ENCODE assay signal across 24 mouse cellular contexts in the genomic region with DNA sequence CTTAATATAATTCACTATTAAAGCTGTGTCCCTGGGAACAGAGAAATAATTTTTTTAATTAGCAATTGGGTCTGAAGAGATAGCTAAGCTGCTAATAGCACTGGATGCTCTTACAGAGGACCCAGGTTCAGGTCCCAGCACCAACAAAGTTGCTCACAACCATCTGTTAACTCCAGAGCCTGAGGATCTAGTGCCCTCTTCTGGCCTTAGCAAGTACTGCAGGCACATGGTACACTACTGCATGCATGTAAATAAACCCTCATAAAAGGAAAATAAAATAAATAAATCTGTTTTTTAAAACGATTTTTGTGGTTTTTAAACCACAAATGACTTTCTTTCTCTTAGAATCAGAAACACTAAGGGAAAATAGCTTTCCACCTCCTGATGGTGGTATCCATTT.
A peak's percentile ranks its signal among the peaks of the same experiment; 100 is the strongest.
DNase-seq lines count a peak whose midpoint lies in the region; ATAC-seq and TF ChIP-seq lines count a peak whose summit lies in the region.
"Had no signal": no experiment of that assay in that cellular context is flagged by ENCODE, and none has a peak within 500 bp of the region (broad histone marks: within the 10 kb centered on the region; RNA-seq: fewer than 3 reads in every experiment).

No protein-coding gene starts in this region.

- H3K4me3 ChIP-seq in hindbrain, postnatal 0 days (ENCODE audit: low read length), result no peak overlapping the region
- no peak overlapping the region for H3K4me3 ChIP-seq in hindbrain, embryonic 13.5 days
- no peak overlapping the region for H3K4me3 ChIP-seq in liver, postnatal 0 days (ENCODE audit: low read depth, low read length)
- no peak overlapping the region for H3K4me3 ChIP-seq in liver, embryonic 12.5 days
- H3K4me3 ChIP-seq: forebrain, embryonic 13.5 days; heart, embryonic 15.5 days; hindbrain, embryonic 15.5 days; limb, embryonic 12.5 days; liver, embryonic 13.5 days; midbrain, embryonic 15.5 days; neural tube, embryonic 15.5 days; stomach, embryonic 15.5 days had no signal

- ATAC-seq in hindbrain, postnatal 0 days, result no peak
- ATAC-seq in hindbrain, embryonic 13.5 days (ENCODE audit: low FRiP score), result no peak
- ATAC-seq in liver, postnatal 0 days, result no peak
- ATAC-seq in liver, embryonic 12.5 days, result no peak
- ATAC-seq in frontal cortex, adult (ENCODE audit: low TSS enrichment), result no peak
- ATAC-seq: forebrain, embryonic 13.5 days; midbrain, embryonic 15.5 days had no signal

- no peaks in the 10 kb centered on the region for H3K27me3 ChIP-seq in hindbrain, postnatal 0 days (ENCODE audit: insufficient read depth, low read length)
- H3K27me3 ChIP-seq in hindbrain, embryonic 13.5 days, result no peaks in the 10 kb centered on the region
- no peaks in the 10 kb centered on the region for H3K27me3 ChIP-seq in liver, postnatal 0 days (ENCODE audit: insufficient read depth, low read length)
- H3K27me3 ChIP-seq in liver, embryonic 12.5 days (replicated peaks), result no peaks in the 10 kb centered on the region
- H3K27me3 ChIP-seq: forebrain, embryonic 13.5 days; heart, embryonic 15.5 days; hindbrain, embryonic 15.5 days; limb, embryonic 12.5 days; liver, embryonic 13.5 days; midbrain, embryonic 15.5 days; neural tube, embryonic 15.5 days; stomach, embryonic 15.5 days had no signal

- no peak overlapping the region for H3K4me2 ChIP-seq in hindbrain, postnatal 0 days (ENCODE audit: low read depth, low read length)
- H3K4me2 ChIP-seq in hindbrain, embryonic 13.5 days, result no peak overlapping the region
- no peak overlapping the region for H3K4me2 ChIP-seq in liver, postnatal 0 days (ENCODE audit: low read depth, low read length)
- no peak overlapping the region for H3K4me2 ChIP-seq in liver, embryonic 12.5 days
- H3K4me2 ChIP-seq: forebrain, embryonic 13.5 days; heart, embryonic 15.5 days; hindbrain, embryonic 15.5 days; limb, embryonic 12.5 days; liver, embryonic 13.5 days; midbrain, embryonic 15.5 days; neural tube, embryonic 15.5 days; stomach, embryonic 15.5 days had no signal

- 78% methylated on average over 1 of the region's 1 CpGs for WGBS in hindbrain, postnatal 0 days
- 85% methylated on average over 1 of the region's 1 CpGs for WGBS in hindbrain, embryonic 13.5 days
- 49% methylated on average over 1 of the region's 1 CpGs for WGBS in liver, postnatal 0 days (ENCODE audit: insufficient replicate concordance)
- WGBS in liver, embryonic 12.5 days (ENCODE audit: insufficient replicate concordance), result 49% methylated on average over 1 of the region's 1 CpGs

- no peaks in the 10 kb centered on the region for H3K4me1 ChIP-seq in hindbrain, postnatal 0 days (ENCODE audit: insufficient read depth, low read length)
- no peaks in the 10 kb centered on the region for H3K4me1 ChIP-seq in hindbrain, embryonic 13.5 days (replicated peaks)
- no peaks in the 10 kb centered on the region for H3K4me1 ChIP-seq in liver, postnatal 0 days (ENCODE audit: insufficient read depth)
- no peaks in the 10 kb centered on the region for H3K4me1 ChIP-seq in liver, embryonic 12.5 days
- H3K4me1 ChIP-seq: forebrain, embryonic 13.5 days; heart, embryonic 15.5 days; hindbrain, embryonic 15.5 days; limb, embryonic 12.5 days; liver, embryonic 13.5 days; midbrain, embryonic 15.5 days; neural tube, embryonic 15.5 days; stomach, embryonic 15.5 days had no signal

- peaks cover 5% of the 10 kb centered on the region; the same call in 1 of the 2 replicates for H3K9me3 ChIP-seq in hindbrain, postnatal 0 days (ENCODE audit: low read length)
- H3K9me3 ChIP-seq in hindbrain, embryonic 13.5 days, result peaks cover 9% of the 10 kb centered on the region; the same call in 1 of the 2 replicates
- peaks cover 5% of the 10 kb centered on the region; the same call in 1 of the 2 replicates for H3K9me3 ChIP-seq in liver, postnatal 0 days (ENCODE audit: low read length)
- H3K9me3 ChIP-seq in liver, embryonic 12.5 days (replicated peaks), result peaks cover 31% of the 10 kb centered on the region
- H3K9me3 ChIP-seq: heart, embryonic 15.5 days; hindbrain, embryonic 15.5 days; midbrain, embryonic 15.5 days; neural tube, embryonic 15.5 days; stomach, embryonic 15.5 days had no signal

- TF ChIP-seq CTCF in hindbrain, postnatal 0 days (IDR thresholded peaks at IDR 0.05; ENCODE audit: low read depth), result peak; percentile 53
- TF ChIP-seq CTCF in liver, postnatal 0 days (IDR thresholded peaks at IDR 0.05; ENCODE audit: low read depth), result peak; percentile 34; the same call in 1 of the 2 replicates
- peak; percentile 34; the same call in 1 of the 2 replicates for TF ChIP-seq CTCF in brain, embryonic 14.5 days (IDR thresholded peaks at IDR 0.05; ENCODE audit: borderline replicate concordance, extremely low read depth, insufficient read depth, insufficient read length)

- no peak overlapping the region for H3K9ac ChIP-seq in hindbrain, postnatal 0 days (replicated peaks; ENCODE audit: low read length)
- no peak overlapping the region for H3K9ac ChIP-seq in hindbrain, embryonic 13.5 days
- H3K9ac ChIP-seq in liver, postnatal 0 days (replicated peaks), result no peak overlapping the region
- no peak overlapping the region for H3K9ac ChIP-seq in liver, embryonic 12.5 days
- H3K9ac ChIP-seq: forebrain, embryonic 13.5 days; heart, embryonic 15.5 days; hindbrain, embryonic 15.5 days; limb, embryonic 12.5 days; liver, embryonic 13.5 days; midbrain, embryonic 15.5 days; neural tube, embryonic 15.5 days; stomach, embryonic 15.5 days had no signal

- no peak overlapping the region for H3K27ac ChIP-seq in hindbrain, postnatal 0 days
- no peak overlapping the region for H3K27ac ChIP-seq in hindbrain, embryonic 13.5 days
- H3K27ac ChIP-seq in liver, postnatal 0 days (ENCODE audit: low read depth), result no peak overlapping the region
- no peak overlapping the region for H3K27ac ChIP-seq in liver, embryonic 12.5 days
- H3K27ac ChIP-seq: forebrain, embryonic 13.5 days; heart, embryonic 15.5 days; hindbrain, embryonic 15.5 days; limb, embryonic 12.5 days; liver, embryonic 13.5 days; macrophage; midbrain, embryonic 15.5 days; neural tube, embryonic 15.5 days; stomach, embryonic 15.5 days had no signal

- no peak for TF ChIP-seq EP300 in liver, postnatal 0 days (IDR thresholded peaks at IDR 0.05; ENCODE audit: low read depth)

- no peak for TF ChIP-seq POLR2A in brain, embryonic 14.5 days (IDR thresholded peaks at IDR 0.05; ENCODE audit: borderline replicate concordance, extremely low read depth, insufficient read depth, insufficient read length, poor library complexity, severe bottlenecking)

- no peaks in the 10 kb centered on the region for H3K36me3 ChIP-seq in hindbrain, postnatal 0 days (ENCODE audit: insufficient read depth, low read length)
- no peaks in the 10 kb centered on the region for H3K36me3 ChIP-seq in hindbrain, embryonic 13.5 days
- H3K36me3 ChIP-seq in liver, postnatal 0 days (replicated peaks; ENCODE audit: insufficient read depth, low read length), result no peaks in the 10 kb centered on the region
- H3K36me3 ChIP-seq in liver, embryonic 12.5 days, result no peaks in the 10 kb centered on the region
- H3K36me3 ChIP-seq: heart, embryonic 15.5 days; hindbrain, embryonic 15.5 days; limb, embryonic 12.5 days; liver, embryonic 13.5 days; midbrain, embryonic 15.5 days; neural tube, embryonic 15.5 days; stomach, embryonic 15.5 days had no signal

- no peak for DNase-seq in hindbrain, postnatal 0 days (ENCODE audit: low spot score)
- no peak for DNase-seq in liver, postnatal 0 days
- peak; percentile 34 for DNase-seq in ES-CJ7 (ENCODE audit: low read depth, low spot score)
- DNase-seq in brain, embryonic 14.5 days (ENCODE audit: low read depth), result no peak
- DNase-seq: adrenal gland, postnatal 14 days; cerebellum, adult 8-10 months; gastrocnemius, postnatal 25 days; heart, postnatal 36 days; kidney, adult 11 months; kidney, postnatal 10 days; liver, embryonic 13.5 days; right cerebral cortex, adult 18-20 months; right cerebral cortex, postnatal 4 days had no signal
